Mouse (Mus musculus) embryo, embryonic 10 days (tissue): ENCODE results near the gene Maz.
A peak's percentile ranks its signal among the peaks of the same experiment; 100 is the strongest.

Source experiments
- DNase-seq: peaks from one replicate; pipeline ENCODE4 v3.0.0-alpha.2; 2015; ENCODE audit warnings: low spot score

Gene Maz

GRCm38 (mm10) chr7:127020901-127021562 lies 5.8 kb downstream of the Maz start, which contains the start of the genes Gm42742 and Prrt2:
Gene Gm42742 (minus strand): TSS chr7:127021097.
Gene Prrt2 (minus strand): TSS chr7:127021211.
- peak; percentile 68 for DNase-seq

DNA sequence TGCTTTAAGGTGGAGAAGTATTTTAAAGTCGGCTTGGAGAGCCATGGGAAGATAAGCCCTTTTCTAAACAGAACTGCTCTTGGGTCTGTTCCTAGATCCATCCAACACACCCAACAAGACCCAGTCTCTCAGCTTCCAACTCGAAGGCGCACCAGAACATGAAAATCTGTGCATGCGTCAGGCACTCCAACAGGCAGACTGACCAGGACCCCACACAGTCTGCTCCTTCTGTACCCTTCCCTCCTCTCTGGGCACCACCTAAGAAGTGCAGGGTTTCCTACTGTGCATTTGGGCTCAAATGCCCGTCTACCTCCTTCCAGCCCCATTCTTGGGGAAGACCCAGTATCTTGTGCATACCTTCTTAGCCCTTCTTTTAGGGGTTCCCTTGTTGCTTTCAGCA lies 6.3 kb downstream of the Maz start:
- DNase-seq = no peak

- DNase-seq = no peak
Observed at GRCm38 (mm10) chr7:127020031-127020430, 6.8 kb downstream of the Maz start.

GRCm38 (mm10) chr7:127019306-127019960 lies 7.4 kb downstream of the Maz start:
- no peak for DNase-seq

DNA sequence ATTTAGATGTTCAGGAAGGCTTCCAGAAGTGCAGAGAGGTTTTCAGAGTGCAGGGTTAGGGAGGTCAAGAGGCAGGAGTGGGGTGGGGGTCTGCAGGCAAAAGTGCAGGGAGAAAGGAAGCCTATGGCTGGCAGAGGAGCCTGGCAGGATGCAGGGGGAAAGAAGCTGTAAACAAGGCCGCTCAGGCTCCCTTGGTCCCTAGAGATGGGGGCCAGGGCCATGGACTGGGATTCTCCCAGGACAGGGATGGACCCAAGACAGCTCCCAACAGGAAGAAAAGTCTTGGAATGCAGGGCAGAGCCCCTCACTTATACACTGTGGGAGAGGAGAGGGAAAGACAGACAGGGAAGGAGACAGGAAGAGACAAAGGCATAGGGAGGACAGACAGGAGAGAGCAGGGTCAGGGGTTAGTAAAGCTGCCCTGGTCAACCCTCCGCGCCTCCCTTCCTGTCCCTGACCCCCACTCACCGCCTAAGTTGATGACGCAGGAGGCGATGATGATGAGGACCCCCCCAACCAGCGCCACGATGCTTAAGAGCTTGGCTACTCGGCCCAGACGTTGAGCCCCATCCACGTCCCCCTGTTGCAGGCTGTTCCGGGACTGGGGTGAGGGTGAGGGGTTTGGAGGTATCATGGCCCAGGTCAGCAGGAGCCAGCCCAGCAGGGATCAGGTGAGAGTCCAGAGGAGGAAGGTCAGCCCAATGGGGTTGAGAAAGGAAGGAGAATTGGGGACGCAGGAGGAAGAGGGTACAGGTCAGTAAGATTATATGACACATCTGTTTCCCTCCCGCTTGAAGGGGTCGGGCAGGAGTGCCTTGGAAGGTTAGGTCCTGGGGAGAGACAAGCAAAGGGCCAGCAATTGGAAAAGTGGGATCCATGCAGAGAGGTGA lies 8.2 kb downstream of the Maz start:
- no peak for DNase-seq

- DNase-seq = no peak
Observed at GRCm38 (mm10) chr7:127017950-127018345, 8.9 kb downstream of the Maz start.

DNA sequence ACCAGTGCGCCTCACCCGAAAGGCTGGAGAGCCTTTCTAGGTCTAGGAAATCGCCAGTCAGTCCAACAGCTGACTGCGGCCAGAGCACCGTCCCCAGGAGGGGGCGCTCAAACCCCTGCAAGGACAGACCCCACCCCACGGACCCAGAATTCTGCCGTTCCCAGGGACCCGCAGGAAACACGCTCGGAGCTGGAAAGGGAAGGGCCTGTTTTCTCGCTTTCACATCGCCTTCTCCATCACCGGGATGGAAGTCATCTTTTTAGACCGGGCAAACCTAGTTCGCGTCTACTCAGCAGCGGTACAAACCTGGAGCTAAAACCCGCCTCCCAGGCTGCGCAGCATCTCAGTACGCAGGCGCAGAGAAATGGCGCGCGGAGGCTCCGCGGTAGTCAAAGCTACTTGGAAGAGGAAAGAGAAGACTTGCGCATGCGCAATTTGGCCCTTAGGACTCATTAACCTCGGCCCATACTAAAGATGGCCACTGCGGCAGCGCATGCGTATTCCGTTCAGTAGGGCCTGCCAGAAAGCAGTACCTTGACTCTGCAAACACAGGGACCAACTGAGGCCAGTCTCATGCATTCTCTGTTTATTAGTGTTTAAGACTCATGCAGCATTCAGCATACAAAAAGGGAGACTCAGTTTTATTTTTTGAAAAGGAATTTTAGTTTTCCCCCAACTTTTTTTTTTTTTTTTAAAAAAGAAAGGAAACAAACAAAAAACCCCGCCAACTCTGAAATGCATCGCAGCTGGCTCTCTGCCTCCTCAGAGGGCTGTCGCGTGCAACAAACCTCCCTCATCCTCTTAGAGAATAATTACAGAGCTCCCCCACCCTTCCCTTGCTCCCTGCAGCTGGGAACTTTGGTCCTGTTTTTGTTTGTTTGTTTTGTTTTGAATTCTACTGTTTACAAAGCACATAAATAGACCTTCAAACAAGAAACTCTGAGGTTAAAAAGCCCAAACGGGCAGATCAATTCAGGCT lies 9.6 kb downstream of the Maz start, which contains the start of gene Pagr1a:
Pagr1a (minus strand) TSS at position 382 of the 979 bp plus-strand sequence.
- DNase-seq = peak; percentile 100

GRCm38 (mm10) chr7:127016486-127016938 lies 10.3 kb downstream of the Maz start:
- DNase-seq = peak; percentile 72

- no peak for DNase-seq
Observed at GRCm38 (mm10) chr7:127016481-127016485, 10.6 kb downstream of the Maz start, which contains the start of gene Pagr1b. Gene Pagr1b (minus strand): TSS chr7:127016484.

DNA sequence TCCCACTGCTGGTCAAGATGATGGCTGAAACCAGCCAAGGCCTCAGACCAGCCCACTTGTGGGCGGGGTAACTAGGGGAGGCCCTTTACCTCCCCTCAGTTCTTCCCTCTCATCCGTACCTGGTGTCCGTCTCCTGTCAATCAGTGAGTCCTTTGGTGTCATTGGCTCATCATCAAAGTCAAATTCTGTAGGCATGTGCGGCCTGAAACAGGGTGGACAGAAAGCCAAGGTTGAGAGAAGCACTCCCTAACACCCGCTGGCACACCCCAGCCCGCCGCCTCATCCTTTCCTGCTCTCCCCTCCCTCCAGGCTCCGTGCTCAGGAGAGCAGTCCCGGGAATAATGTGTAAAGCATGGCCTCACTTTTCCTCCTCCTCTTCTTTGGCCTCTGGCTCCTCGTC lies 10.8 kb downstream of the Maz start:
- DNase-seq = peak; percentile 75

- no peak for DNase-seq
Observed at GRCm38 (mm10) chr7:127014993-127015392, 11.8 kb downstream of the Maz start.

GRCm38 (mm10) chr7:127014320-127014719 lies 12.5 kb downstream of the Maz start, which contains the start of gene Mvp:
Gene Mvp (minus strand): TSS chr7:127014621.
- peak; percentile 69 for DNase-seq

- no peak for DNase-seq
Observed at GRCm38 (mm10) chr7:127013385-127013784, 13.5 kb downstream of the Maz start.

DNA sequence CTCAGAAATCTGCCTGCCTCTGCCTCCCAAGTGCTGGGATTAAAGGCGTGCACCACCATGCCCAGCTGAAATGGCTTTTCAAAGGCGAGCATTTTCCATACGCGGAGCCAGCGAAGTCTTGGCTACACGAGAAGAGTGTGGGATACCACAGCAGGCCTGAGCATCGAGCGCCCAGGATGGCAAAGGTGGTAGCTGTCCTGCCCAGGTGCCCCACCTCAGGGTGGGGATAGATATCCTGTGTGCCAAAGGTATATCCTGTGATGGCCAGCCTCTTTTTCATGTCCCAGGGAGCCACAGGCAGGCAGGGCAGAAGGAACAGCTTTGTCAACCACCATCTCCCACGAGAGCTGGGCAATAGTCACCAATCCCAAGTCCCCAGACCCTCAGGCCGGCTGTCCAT lies 14.0 kb downstream of the Maz start:
- no peak for DNase-seq

DNA sequence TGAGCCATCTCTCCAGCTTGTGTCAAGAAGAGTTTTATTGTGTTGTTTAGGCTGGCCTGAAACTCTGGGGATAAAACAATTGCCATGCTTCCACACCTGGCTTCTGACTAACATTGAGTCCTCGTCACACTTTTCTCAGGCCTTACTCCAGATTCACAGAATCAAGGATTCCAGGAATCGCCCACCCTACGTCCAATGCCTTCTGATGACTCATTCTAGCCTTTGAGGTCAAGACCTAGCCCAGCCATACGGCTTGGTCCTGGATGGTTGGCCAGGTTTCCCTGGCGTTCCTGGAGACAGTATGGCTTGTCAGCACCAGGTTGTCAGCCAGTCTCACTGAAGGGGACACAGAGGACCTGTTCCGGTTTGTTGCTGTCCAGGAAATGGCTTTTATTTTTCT lies 14.5 kb downstream of the Maz start:
- DNase-seq = no peak

DNA sequence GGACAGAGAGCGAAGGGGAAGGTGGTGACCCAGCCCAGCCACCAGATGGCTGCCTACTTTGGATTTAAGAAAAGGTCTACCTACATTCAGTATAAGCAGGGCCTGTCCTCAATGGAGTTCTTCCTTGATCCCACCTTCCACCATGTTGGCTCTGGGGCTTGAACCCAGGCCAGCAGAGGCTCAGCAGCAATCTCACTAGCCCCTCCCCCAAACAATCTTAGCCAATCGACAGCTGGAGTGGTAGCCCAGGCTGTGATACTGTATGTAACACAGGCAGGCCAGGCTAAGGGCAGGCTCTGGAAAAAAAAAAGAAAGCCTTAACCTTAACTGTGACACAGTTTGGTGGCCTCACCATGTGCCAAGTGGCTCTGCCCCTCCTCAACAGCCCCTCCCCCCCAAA lies 15.1 kb downstream of the Maz start:
- DNase-seq = no peak

- no peak for DNase-seq
Observed at GRCm38 (mm10) chr7:127011051-127011450, 15.8 kb downstream of the Maz start.

DNA sequence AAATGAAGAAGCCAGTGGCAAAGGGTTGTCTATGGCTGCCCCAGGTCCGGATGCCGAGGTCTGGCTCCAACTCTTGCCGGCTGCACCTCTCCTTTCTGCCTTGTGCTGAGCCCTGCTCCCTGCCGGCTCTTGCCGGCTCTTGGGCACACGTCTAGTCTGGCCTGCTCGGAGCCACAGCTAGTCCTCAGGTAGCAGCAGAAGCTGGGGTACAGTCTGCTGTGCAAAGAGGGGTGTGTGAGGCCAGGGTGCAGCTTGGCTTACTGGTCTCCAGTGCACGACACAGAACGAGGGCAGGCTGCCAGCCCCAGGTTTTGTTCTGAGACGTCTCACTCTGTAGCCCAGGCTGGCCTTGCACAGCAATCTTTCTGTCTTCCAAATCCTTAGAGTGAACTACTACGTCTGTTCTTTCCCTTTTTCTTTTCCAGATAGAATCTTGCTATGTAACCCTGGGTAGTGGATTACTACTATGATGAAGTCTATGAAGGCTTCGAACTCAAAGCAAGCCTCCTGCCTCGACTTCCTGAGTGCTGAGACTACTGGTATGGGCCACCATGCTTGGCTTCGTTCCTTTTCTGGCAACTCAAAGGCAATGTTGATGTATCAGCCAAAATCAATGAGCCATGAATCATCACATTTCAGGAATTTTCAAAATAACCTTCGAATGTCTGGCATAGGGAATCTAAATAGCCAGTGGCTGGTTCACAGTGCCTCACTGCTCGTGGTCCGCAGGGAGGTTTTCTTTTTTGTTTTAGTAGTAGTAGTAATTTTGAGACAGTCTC lies 17.3 kb downstream of the Maz start:
- DNase-seq = no peak

- DNase-seq = no peak
Observed at GRCm38 (mm10) chr7:127008239-127009019, 18.4 kb downstream of the Maz start.

- DNase-seq = no peak
Observed at GRCm38 (mm10) chr7:127007313-127008024, 19.4 kb downstream of the Maz start.
